Mouse (Mus musculus) mammary gland, adult 2 months (tissue): ENCODE measurements around the gene Cxcl1. TPM values are rescaled to one million over a fixed set of nuclear protein-coding genes. Genes with fewer than 3 reads are reported as not detected.

ENCODE experiments used
- polyA plus RNA-seq: library from polyadenylated mRNA; depleted of rRNA; stranded (reverse); fragments of >200 nt; gene quantifications from 2 replicates; pipeline ENCODE4 v1.2.3, GENCODE M21; 2012; ENCODE audit warnings: low replicate concordance; rRNA removed

The Cxcl1 gene
- polyA plus RNA-seq, result 4.5 and 6.4 TPM in 2 replicates

DNA sequence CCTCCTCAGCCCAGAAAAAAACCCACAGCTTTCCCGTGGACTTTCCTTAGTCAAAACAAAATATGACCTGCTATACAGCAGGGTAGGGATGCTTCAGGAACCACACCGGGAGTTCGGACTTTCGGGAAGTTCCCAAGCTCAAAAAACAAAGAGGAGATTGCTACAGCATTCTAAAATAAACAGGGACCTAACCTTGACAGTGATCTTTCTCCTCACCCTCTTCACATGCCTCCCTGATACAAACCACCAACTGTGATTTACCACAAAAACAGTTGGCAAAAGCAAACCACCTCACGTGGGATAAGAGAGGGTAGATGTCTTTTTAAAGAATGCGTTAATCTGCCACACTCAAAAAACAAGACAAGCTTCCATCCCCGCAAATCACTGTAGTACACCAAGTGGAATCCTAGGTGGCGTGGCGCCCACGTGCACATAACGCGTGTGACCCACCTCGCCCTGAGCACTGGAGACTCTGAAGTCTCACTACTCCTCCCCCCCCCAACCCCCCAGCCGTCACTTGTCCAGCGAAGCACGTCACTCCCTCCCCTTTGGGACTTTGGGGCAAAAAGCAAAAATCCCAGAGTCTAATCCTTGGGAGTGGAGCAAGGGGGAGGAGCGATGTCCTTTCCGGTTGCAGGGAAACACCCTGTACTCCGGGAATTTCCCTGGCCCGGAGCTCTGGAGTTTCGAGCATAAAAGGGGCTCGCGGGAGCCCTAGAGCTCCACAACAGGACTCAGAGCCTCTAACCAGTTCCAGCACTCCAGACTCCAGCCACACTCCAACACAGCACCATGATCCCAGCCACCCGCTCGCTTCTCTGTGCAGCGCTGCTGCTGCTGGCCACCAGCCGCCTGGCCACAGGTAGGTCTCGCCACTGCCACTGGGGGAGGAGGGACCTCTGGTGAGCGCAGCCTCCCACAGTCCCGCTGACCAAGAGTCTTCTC, at the start of gene Cxcl1:
Gene Cxcl1, plus strand, starts transcription at position 723 of the 945 bp plus-strand sequence.

DNA sequence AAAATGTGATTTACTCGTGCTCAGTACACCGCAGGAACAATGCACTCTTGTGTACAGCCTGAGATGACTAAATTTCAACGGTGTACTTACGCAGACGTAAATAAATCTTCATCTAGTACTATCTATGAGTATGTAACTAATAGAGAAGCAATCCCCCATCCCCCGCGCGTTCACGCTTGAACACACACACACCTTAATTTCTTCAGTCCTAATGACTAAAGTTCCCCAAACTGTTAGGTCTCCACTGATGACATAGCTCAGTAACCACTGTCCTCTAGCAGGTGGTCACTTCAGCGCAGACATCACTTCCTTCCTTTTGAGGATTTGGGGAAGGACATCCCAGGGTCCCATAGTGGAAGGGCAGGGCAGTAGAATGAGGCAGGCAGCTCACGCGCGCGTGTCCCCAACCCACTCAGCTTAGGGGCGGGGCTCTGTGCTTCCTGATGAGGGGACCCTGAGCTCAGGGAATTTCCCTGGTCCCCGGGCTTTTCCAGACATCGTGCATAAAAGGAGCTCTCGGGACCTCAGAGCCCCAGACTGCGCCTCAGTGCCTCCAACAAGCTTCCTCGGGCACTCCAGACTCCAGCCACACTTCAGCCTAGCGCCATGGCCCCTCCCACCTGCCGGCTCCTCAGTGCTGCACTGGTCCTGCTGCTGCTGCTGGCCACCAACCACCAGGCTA, 12.4 kb downstream of the Cxcl1 start, which contains the start of gene Cxcl2:
Gene Cxcl2, plus strand, starts transcription at position 533 of the 682 bp plus-strand sequence.

DNA sequence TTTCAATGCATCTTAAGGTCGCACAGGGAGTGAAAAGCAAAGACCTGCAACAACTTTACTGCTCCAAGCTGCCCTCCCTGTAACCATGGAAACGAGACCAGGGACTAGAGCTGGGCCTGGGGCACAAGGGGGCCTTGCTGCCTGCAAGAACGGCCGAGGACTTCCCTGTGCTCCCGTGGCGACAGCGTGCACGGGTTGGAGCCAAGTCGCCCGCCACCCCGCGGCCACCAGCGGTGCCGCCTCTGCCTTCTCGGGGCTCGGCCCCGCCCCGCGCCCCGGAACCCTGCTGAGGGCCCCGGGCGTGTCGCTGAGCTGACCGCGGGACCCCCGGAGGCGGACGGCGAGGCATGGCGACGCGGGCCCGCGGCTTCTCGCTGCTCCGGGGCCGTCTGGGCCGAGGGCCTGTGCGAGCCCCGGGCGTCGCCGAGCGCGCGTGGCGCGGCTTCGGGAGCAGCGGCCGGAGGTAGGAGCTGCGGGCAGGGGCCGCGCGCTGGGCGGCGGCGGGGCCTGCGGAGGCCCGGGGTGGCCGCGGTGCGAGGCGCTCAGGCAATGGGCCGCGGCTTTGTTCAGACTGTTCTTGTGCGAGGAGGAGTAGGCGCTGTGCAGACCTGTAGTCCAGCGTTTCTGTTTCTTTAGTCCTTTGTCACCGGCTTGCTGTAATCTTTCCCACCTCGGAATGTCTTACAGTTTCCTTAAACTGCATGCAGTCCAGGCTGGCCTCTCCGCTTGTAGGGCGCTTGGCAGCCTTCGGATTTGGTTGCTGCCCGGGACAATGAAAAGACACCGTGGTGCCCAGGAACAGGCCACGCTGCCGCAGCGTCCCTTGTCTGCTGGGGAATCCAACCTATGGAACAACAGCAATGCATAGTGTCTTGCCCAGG, 40.2 kb downstream of the Cxcl1 start, which contains the start of gene Mthfd2l:
Gene Mthfd2l, plus strand, starts transcription at position 147 of the 881 bp plus-strand sequence.

Other genes starting within 250 kb of the Cxcl1 start
- gene Cxcl5, start 131.9 kb upstream of the Cxcl1 start, polyA plus RNA-seq, result 0.11 and 0.18 TPM in 2 replicates
- gene Ppbp, start 122.7 kb upstream of the Cxcl1 start, polyA plus RNA-seq, result 0.96 and 1.8 TPM in 2 replicates
- gene Pf4, start 118.8 kb upstream of the Cxcl1 start, polyA plus RNA-seq, result 99.0 and 112 TPM in 2 replicates
- not detected in 2 replicates for gene Cxcl3, start 105.1 kb upstream of the Cxcl1 start, polyA plus RNA-seq
- gene Cxcl15, start 96.7 kb upstream of the Cxcl1 start, polyA plus RNA-seq, result 2.2 and 6.9 TPM in 2 replicates
- gene Cxcl2, start 12.6 kb downstream of the Cxcl1 start, polyA plus RNA-seq, result 0.69 and 1.6 TPM in 2 replicates
- gene Mthfd2l, start 39.9 kb downstream of the Cxcl1 start, polyA plus RNA-seq, result 20.2 and 59.8 TPM in 2 replicates
- gene Epgn, start 136.2 kb downstream of the Cxcl1 start, polyA plus RNA-seq, result 0.16 TPM in 1 of 2 replicates, not detected in the other
- 0.14 TPM in 1 of 2 replicates, not detected in the other for gene Ereg, start 183.4 kb downstream of the Cxcl1 start, polyA plus RNA-seq
- gene Areg, start 248.4 kb downstream of the Cxcl1 start, polyA plus RNA-seq, result 82.1 and 252 TPM in 2 replicates